Mouse (Mus musculus) hindlimb bud, embryonic 11.5 days (tissue): Measurements from ENCODE around the gene Gm266.

ENCODE experiments used
- DNase-seq: peaks from one replicate; pipeline ENCODE4 v3.0.0-alpha.2; 2012; ENCODE audit warnings: low read depth, low spot score; ENCODE audit errors: extremely low spot score

Gene Gm266

DNA sequence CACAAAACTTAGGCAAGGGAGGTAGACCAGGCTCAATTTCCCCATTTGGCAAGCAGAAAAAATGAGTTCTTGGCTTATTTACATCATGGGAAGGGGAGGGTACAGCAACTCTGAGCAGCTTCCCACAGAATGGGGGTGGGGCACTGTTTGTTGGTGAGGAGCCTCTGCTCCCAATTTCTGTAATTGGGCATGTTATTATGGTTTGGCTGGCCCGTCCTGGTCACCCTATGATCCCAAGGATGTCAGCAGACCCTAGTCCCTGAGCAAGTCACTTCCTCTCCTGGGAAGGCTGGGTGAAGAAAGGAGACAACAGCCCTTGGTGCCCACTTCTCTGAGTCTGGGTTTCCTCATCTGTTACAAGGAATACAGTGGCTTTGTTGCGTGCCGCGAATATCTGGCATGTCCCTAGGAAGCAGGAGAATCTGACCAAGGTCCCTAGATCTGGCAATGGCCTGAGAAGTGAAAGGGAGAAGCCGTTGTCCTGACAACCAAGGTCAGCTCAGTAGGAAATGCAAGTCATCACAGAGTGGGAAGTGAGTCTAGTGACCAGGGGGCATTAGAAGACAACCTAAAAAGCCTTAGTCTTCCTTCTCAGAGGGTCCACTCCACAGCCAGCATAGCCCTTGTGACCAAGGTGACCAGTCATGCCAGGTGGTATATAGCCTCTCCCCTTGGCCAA lies 48.3 kb downstream of the Gm266 start:
- no peak for DNase-seq

DNA sequence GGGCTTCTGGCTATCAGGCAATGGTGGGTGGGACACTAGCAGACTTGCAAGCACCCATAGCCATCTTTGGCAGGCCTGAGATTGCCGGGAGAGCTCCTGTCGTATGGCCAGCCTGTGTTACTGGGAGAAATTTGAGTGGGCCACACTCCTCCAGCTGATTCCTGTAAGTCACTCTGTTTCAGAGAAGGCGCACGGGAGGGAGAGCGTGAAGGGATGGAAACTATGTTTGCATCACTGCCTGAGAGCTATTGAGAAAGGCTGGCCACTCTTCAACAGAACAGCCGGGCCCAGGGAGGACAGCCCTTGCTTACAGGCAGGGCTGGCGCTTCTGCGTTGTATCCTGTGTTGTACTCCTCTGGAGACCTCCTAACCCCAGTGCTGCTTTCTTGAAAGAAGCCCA lies 49.0 kb downstream of the Gm266 start:
- DNase-seq: no peak

DNA sequence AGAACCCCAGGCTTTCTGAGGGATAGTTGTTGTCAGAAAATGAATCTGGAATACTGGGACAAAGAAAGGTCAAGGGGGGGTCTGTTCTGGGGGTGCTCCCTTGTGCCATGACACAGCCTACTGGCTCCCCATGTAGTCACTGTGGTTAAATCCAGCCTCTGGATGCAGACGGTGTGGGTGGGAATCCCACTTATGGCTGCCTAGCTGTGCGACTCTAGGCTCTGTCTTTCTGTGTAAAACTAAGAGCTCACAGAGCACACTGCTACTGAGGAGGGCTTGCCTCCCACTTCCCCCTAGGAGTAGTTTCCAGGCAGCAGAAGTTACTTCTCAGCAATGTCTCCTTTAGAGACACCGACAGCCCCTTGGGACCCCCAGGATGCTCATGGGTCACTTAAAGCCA lies 49.5 kb downstream of the Gm266 start:
- no peak for DNase-seq

DNA sequence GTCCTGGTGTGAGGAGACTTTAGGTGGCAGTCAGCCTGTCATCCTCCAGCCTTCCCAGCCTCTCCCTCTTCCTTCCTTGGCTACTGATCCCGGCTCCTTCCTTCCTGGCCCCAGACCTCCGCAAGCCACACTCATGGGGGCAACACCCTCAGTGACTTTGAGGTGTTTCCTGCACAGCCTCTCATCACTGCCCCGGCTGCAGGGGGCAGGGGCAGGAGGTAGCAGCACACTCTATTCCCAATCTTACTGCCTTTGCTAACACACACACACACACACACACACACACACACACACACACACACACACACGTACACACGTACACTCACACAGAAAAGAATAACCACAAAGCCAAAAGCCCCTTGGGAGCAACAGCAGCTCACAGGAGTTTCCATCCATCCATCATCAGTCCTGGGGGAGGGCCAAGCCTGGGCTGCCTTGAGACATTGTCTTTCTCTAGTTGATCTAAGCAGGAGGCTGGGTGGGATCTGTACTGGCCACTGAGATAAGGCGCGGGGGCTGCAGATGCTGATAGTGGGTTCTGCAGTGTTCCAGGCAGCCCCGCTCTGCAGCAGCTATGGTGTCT lies 50.8 kb downstream of the Gm266 start:
- no peak for DNase-seq
